Mouse (Mus musculus): ENCODE measurements around the gene Vmn1r196. TPM values are rescaled to one million over a fixed set of nuclear protein-coding genes. Genes with fewer than 3 reads are reported as not detected.
"Not testable (repeated sequence)": the region's sequence is repeated elsewhere in the genome, so short reads cannot be mapped to it uniquely, and the experiment has no call there.

Gene Vmn1r196
- not detected in 2 replicates for polyA plus RNA-seq (2012; rRNA removed)

GRCm38 (mm10) chr13:22289620-22290019 lies at the start of gene Vmn1r196:
Gene Vmn1r196, plus strand, starts transcription at chr13:22289920.
- Histone ChIP-seq H3K4me3 (replicated peaks; ENCODE audit: extremely low read depth, low read depth, low read length) (no peak within 1 kb of the TSS), H3K4me1 (ENCODE audit: control insufficient read depth, insufficient read depth, low read length) (no peaks in the 10 kb centered on the region)
- WGBS, result 63% methylated on average over 2 of the region's 2 CpGs
- DNase-seq, result no peak
- no peak for TF ChIP-seq POLR2A (IDR thresholded peaks at IDR 0.05; ENCODE audit: borderline replicate concordance, extremely low read depth, low read depth, low read length)
- TF ChIP-seq CTCF (IDR thresholded peaks at IDR 0.05; ENCODE audit: insufficient read depth, low read length), result no peak

- H3K4me1 ChIP-seq (ENCODE audit: control insufficient read depth, insufficient read depth, low read length), result no peaks in the 10 kb centered on the region
- WGBS, result 5% methylated on average over 1 of the region's 1 CpGs
- no peak within 1 kb of the TSS for H3K4me3 ChIP-seq (replicated peaks; ENCODE audit: extremely low read depth, low read depth, low read length)
- TF ChIP-seq POLR2A (IDR thresholded peaks at IDR 0.05; ENCODE audit: borderline replicate concordance, extremely low read depth, low read depth, low read length) (no peak), CTCF (IDR thresholded peaks at IDR 0.05; ENCODE audit: insufficient read depth, low read length) (no peak)
- DNase-seq, result no peak
These were observed 45.8 kb upstream of the Vmn1r196 start, which contains the start of gene Vmn1r194 for GRCm38 (mm10) chr13:22243915-22244314. Gene Vmn1r194, plus strand, starts transcription at chr13:22244215.

- not testable (repeated sequence) for DNase-seq; H3K4me1 ChIP-seq (ENCODE audit: control insufficient read depth, insufficient read depth, low read length); H3K4me3 ChIP-seq (replicated peaks; ENCODE audit: extremely low read depth, low read depth, low read length)
- WGBS, result 84% methylated on average over 1 of the region's 1 CpGs
These were observed 19.5 kb upstream of the Vmn1r196 start, which contains the start of gene Vmn1r195 for GRCm38 (mm10) chr13:22270222-22270621. Gene Vmn1r195, plus strand, starts transcription at chr13:22270522.

- DNase-seq, result no peak
- 37% methylated on average over 2 of the region's 2 CpGs for WGBS
- H3K4me1 ChIP-seq (ENCODE audit: control insufficient read depth, insufficient read depth, low read length), result no peaks in the 10 kb centered on the region
- H3K4me3 ChIP-seq (replicated peaks; ENCODE audit: extremely low read depth, low read depth, low read length), result no peak overlapping the region
- TF ChIP-seq CTCF (IDR thresholded peaks at IDR 0.05; ENCODE audit: insufficient read depth, low read length), result no peak
- no peak for TF ChIP-seq POLR2A (IDR thresholded peaks at IDR 0.05; ENCODE audit: borderline replicate concordance, extremely low read depth, low read depth, low read length)
These were observed 18.0 kb upstream of the Vmn1r196 start for GRCm38 (mm10) chr13:22271721-22272120.

- no peak for DNase-seq
- WGBS, result 47% methylated on average over 2 of the region's 2 CpGs
These were observed 5.1 kb upstream of the Vmn1r196 start for GRCm38 (mm10) chr13:22284578-22284977.

GRCm38 (mm10) chr13:22308075-22308474 lies 18.4 kb downstream of the Vmn1r196 start:
- not testable (repeated sequence) for H3K4me3 ChIP-seq (replicated peaks; ENCODE audit: extremely low read depth, low read depth, low read length); DNase-seq; H3K4me1 ChIP-seq (ENCODE audit: control insufficient read depth, insufficient read depth, low read length)
- WGBS, result 83% methylated on average over 5 of the region's 5 CpGs

More at GRCm38 (mm10) chr13:22284578-22284977, 5.1 kb upstream of the Vmn1r196 start:
- Histone ChIP-seq H3K4me1 (ENCODE audit: control insufficient read depth, insufficient read depth, low read length) (no peaks in the 10 kb centered on the region), H3K4me3 (replicated peaks; ENCODE audit: extremely low read depth, low read depth, low read length) (no peak overlapping the region)
- TF ChIP-seq CTCF (IDR thresholded peaks at IDR 0.05; ENCODE audit: insufficient read depth, low read length) (no peak), POLR2A (IDR thresholded peaks at IDR 0.05; ENCODE audit: borderline replicate concordance, extremely low read depth, low read depth, low read length) (no peak)

- H3K4me3 ChIP-seq (replicated peaks; ENCODE audit: extremely low read depth, low read depth, low read length), result no peak overlapping the region
- no peak for TF ChIP-seq CTCF (IDR thresholded peaks at IDR 0.05; ENCODE audit: insufficient read depth, low read length)
- TF ChIP-seq POLR2A (IDR thresholded peaks at IDR 0.05; ENCODE audit: borderline replicate concordance, extremely low read depth, low read depth, low read length), result no peak
- no peaks in the 10 kb centered on the region for H3K4me1 ChIP-seq (ENCODE audit: control insufficient read depth, insufficient read depth, low read length)
- no peak for DNase-seq
- WGBS, result 66% methylated on average over 2 of the region's 2 CpGs
These were observed 25.6 kb downstream of the Vmn1r196 start for GRCm38 (mm10) chr13:22315361-22315760.

- TF ChIP-seq POLR2A (IDR thresholded peaks at IDR 0.05; ENCODE audit: borderline replicate concordance, extremely low read depth, low read depth, low read length) (no peak), CTCF (IDR thresholded peaks at IDR 0.05; ENCODE audit: insufficient read depth, low read length) (no peak)
- WGBS, result 73% methylated on average over 2 of the region's 2 CpGs
- Histone ChIP-seq H3K4me3 (replicated peaks; ENCODE audit: extremely low read depth, low read depth, low read length) (no peak overlapping the region), H3K4me1 (ENCODE audit: control insufficient read depth, insufficient read depth, low read length) (no peaks in the 10 kb centered on the region)
- DNase-seq, result no peak
These were observed 27.6 kb downstream of the Vmn1r196 start for GRCm38 (mm10) chr13:22317366-22317765.

GRCm38 (mm10) chr13:22320091-22320490 lies 30.4 kb downstream of the Vmn1r196 start:
- Histone ChIP-seq H3K4me3 (replicated peaks; ENCODE audit: extremely low read depth, low read depth, low read length) (no peak overlapping the region), H3K4me1 (ENCODE audit: control insufficient read depth, insufficient read depth, low read length) (no peaks in the 10 kb centered on the region)
- DNase-seq, result no peak
- no peak for TF ChIP-seq CTCF (IDR thresholded peaks at IDR 0.05; ENCODE audit: insufficient read depth, low read length)
- TF ChIP-seq POLR2A (IDR thresholded peaks at IDR 0.05; ENCODE audit: borderline replicate concordance, extremely low read depth, low read depth, low read length), result no peak

GRCm38 (mm10) chr13:22324289-22324688 lies 34.6 kb downstream of the Vmn1r196 start, which contains the start of gene Vmn1r197:
Gene Vmn1r197, plus strand, starts transcription at chr13:22324589.
- DNase-seq, result no peak
- Histone ChIP-seq H3K4me1 (ENCODE audit: control insufficient read depth, insufficient read depth, low read length) (no peaks in the 10 kb centered on the region), H3K4me3 (replicated peaks; ENCODE audit: extremely low read depth, low read depth, low read length) (no peak within 1 kb of the TSS)
- TF ChIP-seq POLR2A (IDR thresholded peaks at IDR 0.05; ENCODE audit: borderline replicate concordance, extremely low read depth, low read depth, low read length), result no peak
- no peak for TF ChIP-seq CTCF (IDR thresholded peaks at IDR 0.05; ENCODE audit: insufficient read depth, low read length)

GRCm38 (mm10) chr13:22333269-22333668 lies 43.5 kb downstream of the Vmn1r196 start:
- Histone ChIP-seq H3K4me3 (replicated peaks; ENCODE audit: extremely low read depth, low read depth, low read length) (no peak overlapping the region), H3K4me1 (ENCODE audit: control insufficient read depth, insufficient read depth, low read length) (no peaks in the 10 kb centered on the region)
- DNase-seq, result no peak
- 36% methylated on average over 2 of the region's 2 CpGs for WGBS
- TF ChIP-seq POLR2A (IDR thresholded peaks at IDR 0.05; ENCODE audit: borderline replicate concordance, extremely low read depth, low read depth, low read length) (no peak), CTCF (IDR thresholded peaks at IDR 0.05; ENCODE audit: insufficient read depth, low read length) (no peak)
